Mouse (Mus musculus): Measurements from ENCODE around the gene Thsd4. TPM values are rescaled to one million over a fixed set of nuclear protein-coding genes. Genes with fewer than 3 reads are reported as not detected.

The Thsd4 gene
- polyA plus RNA-seq, 1 experiment from 2014 or later: 24.5 TPM

DNA sequence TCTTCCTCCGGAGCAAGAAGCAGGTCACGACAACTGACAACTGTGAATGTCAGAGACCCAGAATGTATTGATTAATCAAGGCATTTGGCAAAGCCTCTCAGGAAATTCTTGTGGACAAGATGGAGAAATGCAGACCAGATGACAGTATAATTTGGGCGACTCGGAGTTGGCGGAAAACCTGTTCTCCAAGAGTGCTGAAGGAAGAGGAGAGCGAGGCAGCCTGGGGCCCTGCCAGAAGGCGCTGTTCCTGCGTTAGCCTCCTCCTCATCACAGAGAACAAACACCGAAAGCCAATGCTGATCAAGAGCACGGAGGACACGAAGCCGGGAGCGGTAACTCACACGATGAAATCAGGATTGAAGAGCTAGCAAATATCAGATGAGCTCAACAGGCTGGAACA lies 295.7 kb downstream of the Thsd4 start:
- WGBS: 83% methylated on average over 14 of the region's 14 CpGs
- Histone ChIP-seq H3K4me1 (ENCODE audit: insufficient read depth, low read length) (peaks cover 4% of the 10 kb centered on the region; the same call in 1 of the 2 replicates), H3K36me3 (ENCODE audit: insufficient read depth, low read length) (no peaks in the 10 kb centered on the region), H3K9ac (replicated peaks; ENCODE audit: low read length) (no peak overlapping the region), H3K27me3 (ENCODE audit: insufficient read depth, low read length) (no peaks in the 10 kb centered on the region), H3K9me3 (ENCODE audit: low read length) (no peaks in the 10 kb centered on the region), H3K4me2 (replicated peaks; ENCODE audit: low read depth, low read length) (no peak overlapping the region), H3K4me3 (ENCODE audit: low read length) (no peak overlapping the region), H3K27ac (ENCODE audit: low read length) (no peak overlapping the region)
- no peak for ATAC-seq (ENCODE audit: low FRiP score, low TSS enrichment)

DNA sequence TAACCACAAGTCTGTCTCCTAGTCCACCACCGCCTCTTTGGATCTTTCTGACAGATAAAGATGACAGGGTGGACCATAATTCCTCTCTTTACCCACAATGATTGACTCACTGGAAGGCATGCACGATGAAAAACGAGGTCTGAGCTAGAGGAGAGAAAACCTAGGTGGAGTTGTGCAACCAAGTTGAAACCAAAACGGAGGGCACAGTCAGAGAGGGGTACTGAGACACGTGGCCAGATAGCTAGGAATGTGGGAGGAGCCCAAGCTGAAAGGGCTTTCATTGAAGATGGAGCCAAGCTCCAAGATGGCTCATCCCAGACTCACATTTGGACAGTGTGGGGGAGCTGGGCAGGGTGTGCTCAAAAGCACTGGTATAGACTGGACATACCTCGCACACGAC lies 296.4 kb downstream of the Thsd4 start:
- Histone ChIP-seq H3K27ac (ENCODE audit: low read length) (no peak overlapping the region), H3K36me3 (ENCODE audit: insufficient read depth, low read length) (no peaks in the 10 kb centered on the region), H3K4me3 (ENCODE audit: low read length) (no peak overlapping the region), H3K4me1 (ENCODE audit: insufficient read depth, low read length) (no peaks in the 10 kb centered on the region), H3K27me3 (ENCODE audit: insufficient read depth, low read length) (no peaks in the 10 kb centered on the region), H3K9me3 (ENCODE audit: low read length) (no peaks in the 10 kb centered on the region), H3K9ac (replicated peaks; ENCODE audit: low read length) (no peak overlapping the region), H3K4me2 (replicated peaks; ENCODE audit: low read depth, low read length) (no peak overlapping the region)
- 73% methylated on average over 7 of the region's 7 CpGs for WGBS
- ATAC-seq (ENCODE audit: low FRiP score, low TSS enrichment): no peak

DNA sequence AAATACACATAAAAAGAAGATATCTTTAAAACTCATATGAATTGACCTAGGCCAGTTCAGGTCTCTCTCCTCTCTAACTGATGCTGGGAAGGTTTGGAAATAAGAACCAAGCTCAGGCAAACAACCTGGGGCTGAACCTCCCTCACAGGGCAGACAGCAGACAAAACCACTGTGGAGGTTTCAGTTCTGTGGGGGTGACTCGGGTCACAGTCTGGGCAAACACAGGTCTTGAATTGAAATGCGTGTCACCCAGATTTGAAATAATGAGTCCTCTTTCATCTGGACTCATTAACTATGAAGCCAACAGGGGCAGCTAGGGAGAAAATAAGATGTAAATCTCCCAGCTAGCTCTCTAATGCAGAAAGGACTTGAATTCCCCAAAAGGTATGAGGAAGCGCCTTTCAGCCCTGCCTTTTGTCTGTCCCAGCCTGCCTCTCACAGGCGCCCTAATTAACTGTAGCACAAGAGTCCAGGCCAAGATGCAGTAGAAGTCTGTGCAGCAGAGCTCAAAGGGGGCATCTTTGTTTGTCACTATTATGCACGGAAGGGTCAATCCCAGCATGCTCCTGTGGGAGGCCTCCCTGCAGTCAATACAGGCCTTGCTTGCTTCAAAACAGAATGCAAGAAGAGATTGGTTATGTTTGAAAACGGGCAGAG lies 297.7 kb downstream of the Thsd4 start:
- no peaks in the 10 kb centered on the region for H3K36me3 ChIP-seq (ENCODE audit: insufficient read depth, low read length)
- no peaks in the 10 kb centered on the region for H3K9me3 ChIP-seq (ENCODE audit: low read length)
- H3K27me3 ChIP-seq (ENCODE audit: insufficient read depth, low read length): no peaks in the 10 kb centered on the region
- no peak overlapping the region for H3K27ac ChIP-seq (ENCODE audit: low read length)
- H3K9ac ChIP-seq (replicated peaks; ENCODE audit: low read length): no peak overlapping the region
- 37% methylated on average over 6 of the region's 6 CpGs for WGBS
- no peaks in the 10 kb centered on the region for H3K4me1 ChIP-seq (ENCODE audit: insufficient read depth, low read length)
- H3K4me3 ChIP-seq (ENCODE audit: low read length): no peak overlapping the region
- ATAC-seq (ENCODE audit: low FRiP score, low TSS enrichment): no peak
- H3K4me2 ChIP-seq (replicated peaks; ENCODE audit: low read depth, low read length): no peak overlapping the region

DNA sequence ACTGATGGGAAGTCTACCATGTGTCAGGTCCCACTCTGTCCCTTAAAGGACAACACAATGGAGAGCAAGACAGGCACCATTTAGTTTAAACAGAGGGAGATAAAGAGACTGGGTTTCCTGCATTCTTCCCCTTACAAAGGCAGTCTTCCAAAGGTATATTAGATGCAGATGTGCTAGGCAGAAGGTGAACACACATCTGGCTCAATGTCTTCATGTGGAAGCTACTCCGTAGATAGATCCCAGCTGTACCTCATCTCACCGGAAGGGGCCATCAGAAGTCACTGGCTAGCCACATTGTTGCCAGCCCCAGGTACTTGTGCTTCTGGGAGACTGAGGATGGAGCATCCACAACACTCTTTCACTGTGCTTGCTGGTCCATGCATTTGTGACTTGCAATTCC lies 301.4 kb downstream of the Thsd4 start:
- Histone ChIP-seq H3K4me3 (ENCODE audit: low read length) (no peak overlapping the region), H3K9ac (replicated peaks; ENCODE audit: low read length) (no peak overlapping the region), H3K4me1 (ENCODE audit: insufficient read depth, low read length) (no peaks in the 10 kb centered on the region), H3K27me3 (ENCODE audit: insufficient read depth, low read length) (no peaks in the 10 kb centered on the region), H3K27ac (ENCODE audit: low read length) (no peak overlapping the region), H3K4me2 (replicated peaks; ENCODE audit: low read depth, low read length) (no peak overlapping the region), H3K9me3 (ENCODE audit: low read length) (no peaks in the 10 kb centered on the region), H3K36me3 (ENCODE audit: insufficient read depth, low read length) (no peaks in the 10 kb centered on the region)
- ATAC-seq (ENCODE audit: low FRiP score, low TSS enrichment): no peak
- WGBS: 92% methylated on average over 2 of the region's 2 CpGs

DNA sequence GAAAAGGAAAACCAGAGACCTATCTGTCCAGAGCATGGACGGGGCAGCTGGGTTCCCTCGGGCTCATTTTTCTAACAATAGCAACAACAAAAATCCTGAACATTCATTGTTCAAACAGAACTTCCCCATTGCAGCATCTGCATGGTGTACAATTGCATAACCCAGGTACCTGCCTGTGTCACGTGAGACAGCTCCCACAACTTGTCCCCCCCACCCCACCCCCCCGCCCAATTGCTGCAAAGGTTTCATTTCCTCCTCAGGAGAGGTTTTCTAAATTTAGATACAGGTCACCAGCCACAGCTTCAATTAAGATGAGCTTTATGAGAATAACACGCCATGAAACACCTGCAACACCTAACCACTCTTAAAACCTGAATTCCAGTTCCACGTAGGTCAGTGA lies 303.4 kb downstream of the Thsd4 start:
- Histone ChIP-seq H3K36me3 (ENCODE audit: insufficient read depth, low read length) (no peaks in the 10 kb centered on the region), H3K9me3 (ENCODE audit: low read length) (no peaks in the 10 kb centered on the region), H3K4me2 (replicated peaks; ENCODE audit: low read depth, low read length) (no peak overlapping the region), H3K9ac (replicated peaks; ENCODE audit: low read length) (no peak overlapping the region), H3K4me3 (ENCODE audit: low read length) (no peak overlapping the region), H3K27ac (ENCODE audit: low read length) (no peak overlapping the region), H3K4me1 (ENCODE audit: insufficient read depth, low read length) (no peaks in the 10 kb centered on the region), H3K27me3 (ENCODE audit: insufficient read depth, low read length) (no peaks in the 10 kb centered on the region)
- ATAC-seq (ENCODE audit: low FRiP score, low TSS enrichment): no peak
- WGBS: 55% methylated on average over 6 of the region's 6 CpGs

DNA sequence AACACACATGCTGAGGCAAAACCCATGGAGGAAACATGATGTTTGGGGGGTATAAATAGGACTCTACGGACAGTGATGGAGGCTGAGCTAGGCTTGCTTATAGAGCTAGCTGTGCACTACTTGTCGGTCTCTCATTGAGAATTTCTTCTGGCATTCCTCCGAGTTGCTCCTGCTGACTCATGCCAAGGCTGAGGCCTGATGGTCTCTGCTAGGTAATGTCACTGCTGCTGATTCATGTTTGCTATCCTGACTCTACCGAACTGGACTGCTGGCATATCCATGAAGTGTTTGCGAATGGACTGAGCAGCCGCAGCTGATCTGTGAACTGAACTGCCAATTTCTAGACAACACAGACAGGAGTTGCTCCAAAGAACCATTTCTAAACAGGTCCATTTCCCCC lies 305.8 kb downstream of the Thsd4 start:
- Histone ChIP-seq H3K4me2 (replicated peaks; ENCODE audit: low read depth, low read length) (no peak overlapping the region), H3K27ac (ENCODE audit: low read length) (no peak overlapping the region), H3K27me3 (ENCODE audit: insufficient read depth, low read length) (no peaks in the 10 kb centered on the region), H3K9me3 (ENCODE audit: low read length) (no peaks in the 10 kb centered on the region), H3K36me3 (ENCODE audit: insufficient read depth, low read length) (no peaks in the 10 kb centered on the region), H3K4me3 (ENCODE audit: low read length) (no peak overlapping the region), H3K9ac (replicated peaks; ENCODE audit: low read length) (no peak overlapping the region), H3K4me1 (ENCODE audit: insufficient read depth, low read length) (no peaks in the 10 kb centered on the region)
- WGBS: 87% methylated on average over 6 of the region's 6 CpGs
- ATAC-seq (ENCODE audit: low FRiP score, low TSS enrichment): no peak

DNA sequence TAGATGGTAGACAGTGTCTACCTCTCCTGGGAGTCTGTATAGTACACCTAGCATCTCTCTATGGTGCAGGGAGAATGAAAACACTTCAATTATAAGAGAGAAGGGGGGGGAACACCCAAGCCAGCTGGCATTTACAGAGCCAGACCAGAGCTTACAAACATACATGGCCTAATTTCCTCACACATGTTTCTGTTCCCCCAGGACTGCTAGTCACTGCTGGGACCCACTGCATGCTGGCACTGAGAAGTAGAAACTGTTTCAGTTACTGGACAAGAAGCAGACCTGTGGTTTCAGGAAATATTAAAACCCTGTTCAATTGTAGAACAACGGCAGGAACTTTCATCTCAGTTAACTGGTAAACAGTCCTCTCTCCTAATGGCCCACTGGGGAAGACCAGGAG lies 308.7 kb downstream of the Thsd4 start:
- H3K9ac ChIP-seq (replicated peaks; ENCODE audit: low read length): no peak overlapping the region
- no peak overlapping the region for H3K4me3 ChIP-seq (ENCODE audit: low read length)
- H3K9me3 ChIP-seq (ENCODE audit: low read length): no peaks in the 10 kb centered on the region
- no peaks in the 10 kb centered on the region for H3K4me1 ChIP-seq (ENCODE audit: insufficient read depth, low read length)
- WGBS: 79% methylated on average over 1 of the region's 1 CpGs
- no peak overlapping the region for H3K27ac ChIP-seq (ENCODE audit: low read length)
- no peak for ATAC-seq (ENCODE audit: low FRiP score, low TSS enrichment)
- no peaks in the 10 kb centered on the region for H3K27me3 ChIP-seq (ENCODE audit: insufficient read depth, low read length)
- H3K36me3 ChIP-seq (ENCODE audit: insufficient read depth, low read length): no peaks in the 10 kb centered on the region
- H3K4me2 ChIP-seq (replicated peaks; ENCODE audit: low read depth, low read length): no peak overlapping the region

DNA sequence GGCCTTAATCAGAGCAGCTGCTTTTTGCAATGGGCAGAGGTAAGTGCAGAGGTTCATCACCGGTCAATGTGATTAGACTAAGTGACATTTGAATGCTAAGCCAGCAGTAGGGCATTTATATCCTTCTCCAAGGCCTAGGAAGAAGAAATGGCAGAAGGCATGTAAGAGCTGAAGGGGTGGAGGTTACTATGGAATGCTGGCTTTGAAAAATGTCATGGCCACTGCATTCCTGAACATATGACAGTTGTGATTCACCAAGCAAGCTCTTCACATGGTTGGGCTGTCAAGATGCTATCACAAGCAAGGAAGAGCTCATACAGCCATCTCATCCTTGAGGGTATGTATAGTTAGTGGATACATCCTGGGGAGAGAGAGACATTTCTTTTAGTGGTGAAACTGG lies 313.0 kb downstream of the Thsd4 start:
- ATAC-seq (ENCODE audit: low FRiP score, low TSS enrichment): no peak
- Histone ChIP-seq H3K9ac (replicated peaks; ENCODE audit: low read length) (no peak overlapping the region), H3K36me3 (ENCODE audit: insufficient read depth, low read length) (no peaks in the 10 kb centered on the region), H3K4me3 (ENCODE audit: low read length) (no peak overlapping the region), H3K27ac (ENCODE audit: low read length) (no peak overlapping the region), H3K27me3 (ENCODE audit: insufficient read depth, low read length) (no peaks in the 10 kb centered on the region), H3K4me2 (replicated peaks; ENCODE audit: low read depth, low read length) (no peak overlapping the region), H3K4me1 (ENCODE audit: insufficient read depth, low read length) (no peaks in the 10 kb centered on the region), H3K9me3 (ENCODE audit: low read length) (no peaks in the 10 kb centered on the region)
- 97% methylated on average over 1 of the region's 1 CpGs for whole genome bisulfite sequencing

DNA sequence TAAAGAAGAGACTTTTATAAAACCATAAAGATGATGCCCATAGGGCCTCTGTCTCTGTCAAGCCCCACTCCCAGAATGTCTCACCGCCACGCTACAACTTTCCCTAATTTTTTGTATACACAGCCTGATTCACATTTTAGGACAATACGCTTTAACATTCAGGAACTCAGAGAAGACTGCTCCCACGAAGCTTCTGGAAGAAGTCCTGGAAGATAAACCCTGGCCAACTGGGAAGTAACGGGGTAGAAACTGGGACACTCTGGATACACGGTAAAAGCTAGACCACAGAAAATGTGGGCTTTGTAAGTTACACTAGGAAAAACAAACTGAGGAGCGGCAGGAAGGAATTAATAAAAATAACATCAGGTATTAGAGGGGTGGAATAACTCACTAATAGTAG lies 318.7 kb downstream of the Thsd4 start:
- Histone ChIP-seq H3K27me3 (ENCODE audit: insufficient read depth, low read length) (no peaks in the 10 kb centered on the region), H3K36me3 (ENCODE audit: insufficient read depth, low read length) (no peaks in the 10 kb centered on the region), H3K9ac (replicated peaks; ENCODE audit: low read length) (no peak overlapping the region), H3K4me3 (ENCODE audit: low read length) (no peak overlapping the region), H3K9me3 (ENCODE audit: low read length) (no peaks in the 10 kb centered on the region), H3K4me1 (ENCODE audit: insufficient read depth, low read length) (peaks cover 4% of the 10 kb centered on the region), H3K4me2 (replicated peaks; ENCODE audit: low read depth, low read length) (no peak overlapping the region), H3K27ac (ENCODE audit: low read length) (no peak overlapping the region)
- ATAC-seq (ENCODE audit: low FRiP score, low TSS enrichment): no peak
- 62% methylated on average over 7 of the region's 7 CpGs for WGBS

DNA sequence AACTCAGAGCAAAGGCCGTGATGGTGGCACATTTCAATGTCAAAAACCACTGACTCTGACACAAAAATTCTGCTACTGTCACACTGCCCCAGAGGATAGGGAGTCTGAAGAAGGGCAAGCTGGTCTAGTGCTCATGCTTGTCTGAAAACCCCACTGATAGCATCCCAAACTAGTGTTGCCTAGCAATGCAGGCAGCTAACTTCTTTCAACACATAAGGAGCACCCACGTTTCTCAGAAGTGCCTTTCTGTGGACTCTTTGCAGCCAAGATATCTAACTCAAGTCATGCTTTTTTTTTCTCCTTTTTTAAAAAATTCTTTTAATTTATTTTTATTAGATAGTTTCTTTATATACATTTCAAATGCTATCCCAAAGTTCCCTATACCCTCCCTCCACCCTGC lies 321.4 kb downstream of the Thsd4 start:
- H3K4me1 ChIP-seq (ENCODE audit: insufficient read depth, low read length): peaks cover 4% of the 10 kb centered on the region
- H3K27ac ChIP-seq (ENCODE audit: low read length): no peak overlapping the region
- H3K27me3 ChIP-seq (ENCODE audit: insufficient read depth, low read length): no peaks in the 10 kb centered on the region
- H3K9me3 ChIP-seq (ENCODE audit: low read length): peaks cover 4% of the 10 kb centered on the region; the same call in 1 of the 2 replicates
- no peak overlapping the region for H3K4me2 ChIP-seq (replicated peaks; ENCODE audit: low read depth, low read length)
- H3K4me3 ChIP-seq (ENCODE audit: low read length): no peak overlapping the region
- WGBS: 81% methylated on average over 2 of the region's 2 CpGs
- H3K36me3 ChIP-seq (ENCODE audit: insufficient read depth, low read length): no peaks in the 10 kb centered on the region
- no peak overlapping the region for H3K9ac ChIP-seq (replicated peaks; ENCODE audit: low read length)
- ATAC-seq (ENCODE audit: low FRiP score, low TSS enrichment): no peak

Measured in kidney, embryonic 16.5 days (tissue).